Mouse (Mus musculus): ENCODE results near the gene Kif23.

Kif23 gene

DNA sequence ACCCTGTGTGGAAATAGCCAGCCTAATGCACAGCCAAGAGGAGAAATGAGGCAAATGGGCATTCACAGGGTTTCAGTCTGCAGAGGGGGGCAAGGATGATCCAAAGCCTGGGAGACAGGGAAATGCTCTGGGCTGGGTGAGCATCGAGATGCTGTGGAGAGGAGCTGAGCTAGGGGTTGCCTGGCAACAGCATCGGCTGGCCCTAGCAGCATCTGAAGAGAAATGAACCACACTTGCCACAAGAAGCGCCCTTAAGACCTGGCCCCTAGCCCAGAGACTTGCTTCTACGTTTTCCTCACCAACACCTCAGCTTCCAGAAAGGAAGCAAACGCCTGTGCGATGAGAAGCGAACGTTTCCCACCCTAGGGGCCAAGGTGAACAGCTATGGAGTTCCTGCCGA is 44.1 kb downstream of the Kif23 start:
- no peak for DNase-seq

DNA sequence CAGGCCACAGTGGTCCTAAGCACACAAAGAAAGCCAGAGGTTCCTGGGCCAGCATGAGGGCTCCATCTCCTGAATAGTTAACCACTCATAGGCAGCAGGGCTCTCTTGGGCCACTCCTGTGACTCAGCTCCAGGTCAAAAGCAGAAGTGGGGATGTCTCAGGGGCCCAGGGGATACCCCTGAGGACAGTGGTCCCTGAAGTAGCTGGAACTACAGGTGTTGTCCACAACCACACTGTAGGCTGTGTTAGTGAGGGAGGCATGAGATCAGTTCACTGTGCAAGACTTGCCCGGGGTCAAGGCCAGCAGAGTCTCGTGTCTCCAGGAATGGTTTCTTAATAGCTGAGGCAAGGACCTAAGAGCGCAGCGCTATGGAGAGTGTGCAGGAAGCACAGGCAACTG is 45.0 kb downstream of the Kif23 start:
- no peak for DNase-seq

DNA sequence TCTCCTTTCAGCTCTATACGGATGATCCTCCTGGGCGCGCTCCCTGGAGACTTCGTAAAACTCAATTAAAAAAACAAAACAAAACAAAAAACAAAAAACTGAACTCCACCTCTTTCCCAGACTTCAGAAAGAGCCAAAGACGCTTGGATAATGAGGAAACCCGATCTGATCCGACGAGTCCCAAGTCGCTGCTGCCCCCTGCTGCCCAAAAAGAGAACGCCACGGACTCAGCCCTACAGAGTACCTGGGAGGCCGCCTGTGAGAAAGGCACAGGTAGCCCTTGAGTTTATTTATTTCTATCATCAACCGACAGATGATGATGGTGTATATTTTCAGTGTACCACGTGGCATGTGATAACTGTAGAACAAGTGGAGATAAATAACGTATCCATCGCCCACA is 46.8 kb downstream of the Kif23 start:
- peak; percentile 36 to 53 for DNase-seq

DNA sequence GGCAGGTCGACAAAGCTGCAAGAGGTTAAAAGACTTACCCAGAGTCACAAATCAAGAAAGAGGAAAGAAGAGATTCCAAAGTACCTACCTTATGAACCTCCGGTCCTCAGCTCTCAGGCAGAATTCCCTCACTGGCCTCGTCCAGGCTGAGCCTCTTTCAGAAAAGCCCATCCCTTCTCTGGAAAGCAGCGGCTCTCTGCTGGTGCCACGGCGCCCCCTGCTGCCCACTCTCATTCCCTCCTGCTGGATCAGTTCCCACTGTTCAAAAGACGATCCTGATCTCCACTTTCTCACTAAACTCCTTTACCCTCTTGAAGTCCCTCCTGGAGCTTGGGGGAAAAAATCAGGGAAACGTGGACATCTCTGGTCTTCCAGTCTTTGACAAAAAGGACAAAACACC is 48.2 kb downstream of the Kif23 start:
- DNase-seq: peak; percentile 30 to 38

DNA sequence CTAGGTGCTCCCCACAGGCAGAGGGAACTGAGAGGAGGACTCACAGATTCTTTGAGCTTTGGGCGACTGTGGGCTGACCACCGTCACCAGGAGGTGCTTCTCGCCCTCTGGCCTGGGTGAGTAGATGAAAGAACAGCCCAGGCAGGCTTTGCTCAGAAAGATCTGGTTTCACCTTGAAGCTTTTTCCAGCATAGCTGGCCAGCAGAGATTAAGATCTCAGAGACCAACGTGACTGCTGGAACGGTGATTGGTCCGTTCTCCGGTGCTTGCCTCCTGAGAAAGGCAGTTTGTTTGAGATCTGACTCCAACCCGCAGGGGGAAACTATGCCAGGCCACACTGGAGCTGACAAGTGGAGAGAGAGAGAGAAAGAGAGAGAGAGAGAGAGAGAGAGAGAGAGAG is 51.6 kb downstream of the Kif23 start:
- DNase-seq: no peak

DNA sequence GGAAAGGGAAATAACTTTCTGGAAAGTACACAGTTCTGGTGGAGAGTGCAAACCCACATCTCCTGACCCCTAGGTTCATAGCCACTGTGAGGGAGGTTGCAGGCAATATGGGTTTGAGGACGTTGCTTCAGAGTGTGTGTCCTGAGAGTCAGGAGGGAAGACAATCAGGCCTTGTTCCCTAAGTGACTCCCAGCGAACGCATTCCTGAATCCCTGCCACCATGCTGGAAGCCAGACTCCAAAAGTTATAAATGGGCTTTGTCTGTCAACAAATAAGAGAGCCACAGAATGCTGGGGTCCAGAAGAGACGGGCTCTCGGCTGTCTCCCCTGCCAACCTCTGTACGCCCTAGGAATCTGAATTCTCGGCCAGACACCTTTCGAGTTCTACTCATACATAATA is 56.7 kb downstream of the Kif23 start:
- no peak for DNase-seq

DNA sequence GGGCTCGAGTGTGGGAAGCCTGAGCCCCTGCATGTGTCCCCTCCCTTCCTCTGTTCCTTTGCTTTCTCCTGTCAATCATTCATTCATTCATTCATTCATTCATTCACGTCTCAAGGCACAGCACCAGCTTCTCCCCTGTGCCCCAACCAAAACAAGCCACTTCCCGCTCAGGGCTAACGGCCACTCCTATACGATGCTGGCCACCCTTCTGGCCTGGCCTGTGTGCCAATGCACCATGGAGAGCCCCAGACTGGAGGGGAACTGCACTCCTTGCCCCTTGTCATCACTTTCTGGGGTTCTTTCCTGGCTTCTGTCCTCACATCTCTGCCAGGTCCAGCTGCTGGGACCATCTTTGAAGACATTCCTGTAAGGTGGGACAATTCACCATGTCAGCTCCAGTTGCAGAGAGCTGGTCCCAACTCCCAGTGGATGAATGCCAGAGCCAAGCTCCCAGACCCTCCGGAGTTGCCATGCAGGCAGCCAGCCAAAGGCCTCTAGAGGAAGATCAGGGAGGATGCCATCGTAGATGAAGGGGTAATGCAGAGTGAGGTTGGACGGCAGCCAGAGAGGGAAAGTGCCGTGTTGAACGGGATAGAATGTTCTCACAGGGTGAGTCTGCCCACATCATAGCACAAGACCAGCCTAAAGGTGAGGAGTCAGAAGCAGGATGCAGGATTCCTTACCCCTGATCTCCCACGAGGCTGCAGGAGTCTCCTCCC is 58.8 kb downstream of the Kif23 start:
- no peak for DNase-seq

DNA sequence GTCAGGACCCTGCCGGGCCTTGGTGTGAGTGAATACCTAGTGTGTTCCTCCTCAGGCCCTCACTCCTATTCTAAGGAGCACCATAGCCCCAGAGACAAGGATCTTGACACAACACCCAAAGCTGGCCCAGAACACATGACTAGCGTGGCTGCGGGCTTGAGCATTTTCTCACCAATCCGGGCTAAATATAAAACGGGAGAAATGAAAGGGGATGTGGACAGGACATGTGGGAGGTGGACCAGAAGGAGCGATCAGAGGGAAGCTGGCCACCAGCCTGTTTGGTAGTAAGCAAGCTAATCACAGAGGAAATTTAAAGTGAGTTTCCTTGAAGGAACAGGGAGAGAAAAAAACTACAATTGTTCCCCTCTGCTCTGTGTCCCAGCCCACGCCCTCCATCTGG is 60.6 kb downstream of the Kif23 start:
- DNase-seq: no peak

DNA sequence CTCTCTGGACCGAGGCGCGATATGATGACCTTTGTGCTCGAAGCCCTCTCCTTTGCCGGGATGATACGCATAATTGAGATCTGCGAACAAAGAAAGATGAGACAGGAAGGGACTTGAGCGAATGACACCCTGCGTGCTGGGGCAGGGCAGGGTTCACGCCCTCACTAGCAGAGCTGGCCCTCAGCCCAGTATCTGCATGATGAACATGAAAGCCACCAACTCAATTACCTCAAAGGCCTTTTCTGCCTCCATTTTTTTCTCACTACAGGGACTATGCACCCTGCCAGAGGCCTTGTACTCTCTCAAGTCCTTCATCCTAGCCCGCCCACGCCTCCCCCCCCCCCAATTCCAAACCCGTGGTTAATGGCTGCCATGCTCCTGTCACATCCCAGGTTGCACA is 61.6 kb downstream of the Kif23 start:
- no peak for DNase-seq

DNA sequence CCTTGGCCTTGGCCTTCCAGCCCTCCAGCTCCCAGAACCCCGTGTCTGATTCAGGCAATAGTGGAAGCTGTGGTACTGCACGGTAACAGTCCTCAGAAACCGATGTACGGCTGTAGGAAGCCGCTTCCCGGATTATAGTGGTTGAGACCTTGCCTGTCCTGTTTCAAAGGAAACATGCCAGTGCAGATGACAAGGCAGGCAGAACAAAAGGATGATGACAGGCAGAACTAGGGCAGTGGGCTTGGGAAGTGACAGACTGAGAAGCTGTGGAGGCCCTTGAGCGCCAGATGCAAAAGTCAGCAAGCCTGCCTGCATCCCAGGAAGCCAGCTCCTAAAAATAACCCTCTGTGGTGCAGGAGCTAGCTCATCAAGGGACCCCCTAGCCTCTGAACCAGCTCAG is 62.2 kb downstream of the Kif23 start:
- no peak for DNase-seq

DNA sequence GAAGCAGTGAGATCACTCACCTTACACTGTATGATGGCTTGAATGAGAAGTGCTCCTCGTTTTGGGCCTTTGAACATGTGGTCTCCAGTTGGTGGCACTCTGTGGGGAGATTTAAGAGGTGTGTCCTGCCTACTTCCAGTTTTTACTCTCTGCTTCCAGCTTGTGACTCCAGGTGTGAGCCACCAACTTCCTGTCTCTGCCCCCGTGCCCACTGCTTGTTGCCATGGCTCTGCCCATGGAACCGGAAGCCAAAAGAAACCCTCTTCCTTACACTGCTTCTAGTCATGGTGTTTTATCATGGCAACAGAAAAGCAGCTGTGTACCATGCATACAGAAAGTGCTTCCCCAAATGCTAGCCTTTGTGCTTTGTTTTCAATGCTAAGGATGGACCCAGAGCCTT is 64.4 kb downstream of the Kif23 start:
- peak in 1 of 2 experiments; percentile 26 for DNase-seq

DNA sequence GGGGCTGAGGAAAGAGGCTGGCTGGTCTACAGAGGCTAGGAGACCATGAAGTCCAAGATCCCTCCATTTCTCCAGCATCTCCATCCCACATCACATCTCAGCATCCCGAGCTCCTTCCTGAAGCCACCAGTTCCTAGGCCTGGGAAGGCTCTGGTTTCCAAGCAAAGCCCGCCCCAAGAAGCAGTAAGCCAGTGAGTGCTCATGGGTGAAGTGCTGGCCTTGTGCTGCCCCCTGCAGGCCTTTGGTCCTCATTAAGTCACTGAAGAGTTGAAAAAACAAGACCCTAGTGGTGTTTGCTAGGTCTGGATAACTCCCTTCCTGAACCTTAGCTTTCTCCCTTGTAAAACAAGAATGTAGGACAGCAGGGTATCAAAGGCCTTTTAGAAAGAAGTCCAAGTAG is 67.7 kb downstream of the Kif23 start:
- DNase-seq: peak; percentile 15 to 29

DNA sequence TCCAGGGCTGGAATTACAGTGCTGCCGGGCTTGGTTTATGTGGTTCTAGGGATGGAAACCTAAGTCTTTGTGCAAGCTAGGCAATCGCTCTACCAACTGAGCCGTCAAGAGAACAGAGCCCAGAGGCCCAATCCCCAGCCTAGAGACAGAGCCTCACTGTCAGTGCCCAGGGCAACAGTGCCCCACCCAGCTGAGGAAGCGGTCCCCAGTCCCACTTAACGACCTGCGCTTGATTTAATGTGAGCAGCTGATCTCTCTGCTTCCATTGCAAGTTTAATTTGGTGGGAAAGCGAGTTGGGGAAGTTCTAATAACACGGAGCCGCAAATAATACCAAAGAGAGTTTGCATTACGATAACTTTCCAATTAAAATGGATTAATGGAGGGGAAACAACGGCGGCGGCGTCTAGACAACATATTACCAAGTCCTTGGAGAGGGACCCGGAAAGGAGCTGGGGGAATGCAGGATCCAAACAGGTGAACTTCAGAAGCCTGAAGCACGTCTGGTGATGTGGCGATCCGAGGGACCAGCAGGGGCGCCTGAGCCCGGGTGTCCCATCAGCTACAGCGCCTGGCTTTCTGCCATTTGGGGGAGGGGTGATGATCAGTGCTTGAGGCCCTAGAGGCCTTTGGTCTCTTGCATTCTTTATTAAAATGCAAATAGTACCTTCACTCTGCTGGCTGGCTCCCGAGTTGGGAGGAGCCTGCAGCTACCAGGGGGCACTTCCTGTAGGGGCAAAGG is 69.0 kb downstream of the Kif23 start:
- DNase-seq: no peak

DNA sequence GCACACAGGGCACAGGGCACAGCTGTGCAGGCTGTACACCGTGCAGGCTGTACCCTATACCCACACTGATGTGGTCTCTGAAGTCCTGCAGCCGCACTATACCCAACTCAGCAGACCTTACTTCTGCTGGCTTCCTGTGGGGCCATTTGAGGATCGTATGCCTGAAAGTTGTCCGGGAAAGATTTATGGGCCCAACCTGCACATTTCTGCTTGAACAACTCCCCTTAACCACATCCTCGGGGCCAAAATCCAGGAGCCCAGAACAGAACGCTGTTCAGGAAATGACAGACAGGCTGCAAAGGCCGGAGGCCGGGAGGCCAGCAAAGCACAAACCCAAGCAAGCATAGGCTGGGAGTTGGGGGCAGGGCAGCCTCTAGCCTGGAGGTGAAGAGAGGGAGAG is 73.2 kb downstream of the Kif23 start:
- DNase-seq: no peak

DNA sequence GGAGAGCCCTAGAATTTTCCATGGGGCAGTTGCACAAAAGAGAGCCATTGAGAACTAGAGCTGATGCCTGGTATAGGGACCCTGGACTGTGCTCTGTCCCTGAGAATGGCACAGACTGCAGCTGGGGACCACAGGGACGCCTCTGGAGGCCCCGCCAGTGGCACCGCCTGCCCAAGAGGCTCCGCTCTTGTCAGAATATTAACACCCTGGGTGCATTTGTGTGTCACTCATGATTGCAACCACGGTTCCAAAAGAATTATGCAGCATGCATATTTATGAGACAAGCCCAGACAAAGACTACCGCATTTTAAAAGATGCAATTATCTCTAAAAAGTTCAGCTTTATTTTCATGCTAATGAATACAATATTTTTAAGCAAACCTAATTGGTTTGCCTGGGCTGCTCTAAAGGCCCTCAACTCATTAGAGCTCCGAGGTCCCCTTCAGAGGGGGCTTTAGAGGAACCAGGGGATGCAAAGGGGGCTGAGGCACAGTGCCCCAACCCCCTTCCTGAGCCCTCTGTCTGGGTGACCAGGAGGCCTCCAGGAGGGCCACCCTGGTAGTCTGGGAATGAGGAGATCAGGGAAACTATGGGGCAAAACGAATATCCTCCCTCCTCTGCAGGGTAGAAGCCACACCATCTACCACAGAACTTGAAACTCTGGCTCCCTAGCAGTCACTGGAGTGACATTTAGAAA is 74.2 kb downstream of the Kif23 start:
- DNase-seq: no peak

DNA sequence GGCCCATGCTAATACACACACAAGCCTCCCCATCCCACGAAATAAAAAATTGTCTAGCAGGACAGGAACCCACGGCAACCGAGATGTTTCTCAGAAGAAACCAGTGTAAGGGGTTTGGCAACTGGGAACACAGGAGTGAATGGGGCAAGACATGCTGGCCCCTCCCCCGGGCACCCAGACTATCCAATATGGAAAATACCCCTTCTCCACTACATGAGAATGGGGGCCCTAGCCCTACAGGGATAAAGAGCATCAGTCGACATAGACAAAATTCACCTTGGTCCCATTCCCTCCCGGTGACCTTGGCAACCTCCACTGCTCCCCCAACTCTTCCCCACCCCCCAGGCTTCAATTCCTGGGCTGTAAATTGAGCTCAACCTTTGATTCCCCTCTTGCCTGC is 74.7 kb downstream of the Kif23 start:
- DNase-seq: no peak

DNA sequence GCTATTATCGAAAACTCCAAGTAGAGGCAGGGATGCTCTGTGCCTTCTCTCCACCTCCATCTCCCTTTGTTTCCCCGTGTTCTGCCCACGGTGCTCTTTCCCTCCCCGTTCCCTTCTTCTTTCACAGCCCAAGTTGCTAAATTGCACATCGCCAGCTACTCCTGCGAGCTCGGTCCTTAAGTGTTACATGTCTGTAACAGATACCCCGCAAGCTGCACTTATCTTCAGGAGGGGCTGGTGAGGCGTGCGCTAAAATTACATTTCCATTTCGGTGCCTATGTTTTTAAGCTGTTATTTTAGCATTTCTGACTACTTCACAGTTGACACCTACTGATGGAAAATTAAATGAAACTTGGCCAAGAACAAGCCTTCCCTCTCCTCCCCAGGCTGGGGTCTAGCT is 78.9 kb downstream of the Kif23 start:
- DNase-seq: no peak

Data from thymus, adult 18-20 months (tissue).